Mouse (Mus musculus) skeletal muscle tissue, postnatal 0 days (tissue): ENCODE measurements around the gene Ccdc114. TPM values are rescaled to one million over a fixed set of nuclear protein-coding genes. Genes with fewer than 3 reads are reported as not detected.

Experiments
- polyA plus RNA-seq: library from polyadenylated mRNA; unstranded; fragments of >200 nt; fragmentation: Nextera tagmentation; extraction: Ambion mirVana; gene quantifications from 2 replicates; pipeline ENCODE4 v1.2.1, GENCODE M21; 2015

The Ccdc114 gene
- 2.0 and 2.4 TPM in 2 replicates for polyA plus RNA-seq

GRCm38 (mm10) chr7:45923762-45924428, at the start of gene Ccdc114:
Gene Ccdc114, plus strand, starts transcription at chr7:45924072.

GRCm38 (mm10) chr7:45878278-45878677, 45.6 kb upstream of the Ccdc114 start, which contains the start of gene Grin2d:
Gene Grin2d, minus strand, starts transcription at chr7:45878378.

GRCm38 (mm10) chr7:45896517-45897257, 27.2 kb upstream of the Ccdc114 start, which contains the start of the genes Syngr4 and Tmem143:
Gene Syngr4, minus strand, starts transcription at chr7:45896714.
Gene Tmem143, plus strand, starts transcription at chr7:45896941.

GRCm38 (mm10) chr7:45921242-45921621, 2.6 kb upstream of the Ccdc114 start, which contains the start of gene Emp3:
Gene Emp3, minus strand, starts transcription at chr7:45921404.

Other genes with a start within 250 kb of the Ccdc114 start
- gene Ntn5, start 240.1 kb upstream of the Ccdc114 start, polyA plus RNA-seq, result 1.6 and 1.7 TPM in 2 replicates
- gene Sec1, start 229.7 kb upstream of the Ccdc114 start, polyA plus RNA-seq, result 0.33 and 0.40 TPM in 2 replicates
- gene Car11, start 224.2 kb upstream of the Ccdc114 start, polyA plus RNA-seq, result 2.4 and 3.0 TPM in 2 replicates
- gene Dbp, start 219.0 kb upstream of the Ccdc114 start, polyA plus RNA-seq, result 9.9 and 10.3 TPM in 2 replicates
- 568 and 577 TPM in 2 replicates for gene Rpl18, start 208.6 kb upstream of the Ccdc114 start, polyA plus RNA-seq
- gene Sphk2, start 206.1 kb upstream of the Ccdc114 start, polyA plus RNA-seq, result 11.7 and 13.4 TPM in 2 replicates
- 0.10 and 0.17 TPM in 2 replicates for gene Fam83e, start 202.9 kb upstream of the Ccdc114 start, polyA plus RNA-seq
- not detected in 2 replicates for gene Spaca4, start 198.3 kb upstream of the Ccdc114 start, polyA plus RNA-seq
- 0.18 TPM in 1 of 2 replicates, not detected in the other for gene Lmtk3, start 140.3 kb upstream of the Ccdc114 start, polyA plus RNA-seq
- gene Sult2b1, start 139.4 kb upstream of the Ccdc114 start, polyA plus RNA-seq, result 0.21 and 5.3 TPM in 2 replicates
- 42.5 and 48.2 TPM in 2 replicates for gene Cyth2, start 109.5 kb upstream of the Ccdc114 start, polyA plus RNA-seq
- gene Kcnj14, start 99.3 kb upstream of the Ccdc114 start, polyA plus RNA-seq, result 0.31 and 0.54 TPM in 2 replicates
- 27.3 and 27.6 TPM in 2 replicates for gene Grwd1, start 93.1 kb upstream of the Ccdc114 start, polyA plus RNA-seq
- 37.5 and 44.5 TPM in 2 replicates for gene Kdelr1, start 51.3 kb upstream of the Ccdc114 start, polyA plus RNA-seq
- gene Grin2d, start 45.7 kb upstream of the Ccdc114 start, polyA plus RNA-seq, result 0.33 and 0.34 TPM in 2 replicates
- gene Syngr4, start 27.4 kb upstream of the Ccdc114 start, polyA plus RNA-seq, result 0.45 and 1.2 TPM in 2 replicates
- 9.8 and 11.6 TPM in 2 replicates for gene Tmem143, start 27.1 kb upstream of the Ccdc114 start, polyA plus RNA-seq
- 111 and 129 TPM in 2 replicates for gene Emp3, start 2.7 kb upstream of the Ccdc114 start, polyA plus RNA-seq
- 0.16 and 0.65 TPM in 2 replicates for gene Abcc6, start 106.2 kb downstream of the Ccdc114 start, polyA plus RNA-seq
- 14.5 and 14.8 TPM in 2 replicates for gene Nomo1, start 109.6 kb downstream of the Ccdc114 start, polyA plus RNA-seq
- 7.8 and 10.6 TPM in 2 replicates for gene Kcnj11, start 176.7 kb downstream of the Ccdc114 start, polyA plus RNA-seq